Mouse (Mus musculus) mouse embryonic stem cell (cell line): ENCODE results near the gene Eva1a.

Experiments
- in situ Hi-C, 2 experiments: fragments of 300-500 bp; cut with MboI; formaldehyde crosslinking; loops; 1 replicate in 1 of 2; 3 replicates in 1 of 2; pipeline ENCODE4 v1.14.3; 2019 to 2020; ENCODE audit warnings: low sequenced_read_pairs in 2 of 2, low pct_unique_long_range_greater_than_20kb in 1 of 2, mixed read lengths in 1 of 2; ENCODE audit not compliant: unreplicated experiment in 1 of 2

The Eva1a gene

GRCm38 (mm10) chr6:82040834-82041487 lies at the start of gene Eva1a:
TSS of gene Eva1a (plus strand) at chr6:82041043.
- in situ Hi-C loops, result no loop called here

GRCm38 (mm10) chr6:82012392-82012791 lies 28.5 kb upstream of the Eva1a start:
- in situ Hi-C loops, result no loop called here

GRCm38 (mm10) chr6:82021074-82021473 lies 19.8 kb upstream of the Eva1a start:
- in situ Hi-C loops, result no loop called here

- in situ Hi-C loops, result no loop called here
These were observed 19.3 kb upstream of the Eva1a start for GRCm38 (mm10) chr6:82021494-82021893.

- in situ Hi-C loops, result no loop called here
These were observed 11.0 kb upstream of the Eva1a start for GRCm38 (mm10) chr6:82029611-82030510.

DNA sequence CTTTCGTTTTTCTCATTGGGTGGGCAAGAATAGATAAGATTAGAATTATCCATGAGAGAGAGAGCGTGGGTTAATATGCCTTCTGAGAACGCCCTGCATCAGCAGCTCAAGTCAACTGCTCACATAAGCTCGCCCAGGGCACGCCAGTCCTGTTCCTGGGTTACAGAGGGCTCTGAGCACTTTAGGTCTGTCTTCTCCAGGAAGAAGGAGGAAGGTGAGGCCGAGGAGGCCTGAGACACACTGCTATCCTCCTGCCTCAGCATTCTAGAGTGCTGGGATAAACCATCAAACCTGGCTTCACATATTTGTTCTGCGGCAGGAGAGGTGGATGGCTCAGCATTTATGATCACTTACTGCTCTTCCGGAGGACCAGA lies 10.3 kb upstream of the Eva1a start:
- in situ Hi-C loops, result no loop called here

GRCm38 (mm10) chr6:82037211-82037610 lies 3.6 kb upstream of the Eva1a start:
- in situ Hi-C loops, result no loop called here

DNA sequence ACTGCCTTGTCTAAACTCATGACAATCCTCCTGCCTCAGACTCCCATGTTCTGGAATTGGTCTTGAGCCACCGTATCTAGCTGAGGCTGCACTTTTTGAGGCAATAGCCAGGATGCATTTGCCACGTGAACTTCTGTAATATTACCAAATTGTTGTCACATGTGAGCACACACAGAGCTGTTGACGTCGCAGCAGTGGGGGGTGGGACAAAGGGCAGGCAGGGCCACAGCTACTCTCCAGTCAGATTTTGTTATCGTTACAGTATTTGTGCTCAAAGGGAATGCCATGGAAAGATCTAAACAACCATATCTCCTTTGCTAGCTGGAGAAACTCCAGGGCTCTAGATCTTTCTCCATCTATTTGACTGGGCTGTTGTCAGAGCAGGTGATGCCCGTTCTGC lies 1.6 kb upstream of the Eva1a start:
- in situ Hi-C loops, result no loop called here

DNA sequence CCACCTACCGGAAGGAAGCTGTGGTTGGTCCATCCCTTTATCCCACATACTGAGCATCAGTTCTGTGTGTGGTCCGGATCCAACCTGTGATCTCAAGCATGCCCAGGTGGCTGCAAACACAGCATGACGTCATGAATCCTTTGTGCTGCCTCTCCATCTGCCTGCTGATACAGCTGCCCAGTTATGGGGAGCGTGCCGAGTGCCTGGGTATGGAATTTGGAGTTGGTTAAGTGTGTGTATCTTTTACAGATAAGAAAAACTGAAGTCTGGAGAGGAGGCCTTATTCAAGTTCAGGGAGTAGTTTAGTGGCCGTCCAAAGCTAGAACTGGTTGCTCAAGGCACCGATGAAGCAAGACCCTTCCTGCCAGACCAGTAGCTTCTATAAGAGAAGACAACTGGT lies 875 bp upstream of the Eva1a start:
- in situ Hi-C loops, result no loop called here

GRCm38 (mm10) chr6:82041488-82042295 lies 849 bp downstream of the Eva1a start:
- in situ Hi-C loops, result no loop called here

DNA sequence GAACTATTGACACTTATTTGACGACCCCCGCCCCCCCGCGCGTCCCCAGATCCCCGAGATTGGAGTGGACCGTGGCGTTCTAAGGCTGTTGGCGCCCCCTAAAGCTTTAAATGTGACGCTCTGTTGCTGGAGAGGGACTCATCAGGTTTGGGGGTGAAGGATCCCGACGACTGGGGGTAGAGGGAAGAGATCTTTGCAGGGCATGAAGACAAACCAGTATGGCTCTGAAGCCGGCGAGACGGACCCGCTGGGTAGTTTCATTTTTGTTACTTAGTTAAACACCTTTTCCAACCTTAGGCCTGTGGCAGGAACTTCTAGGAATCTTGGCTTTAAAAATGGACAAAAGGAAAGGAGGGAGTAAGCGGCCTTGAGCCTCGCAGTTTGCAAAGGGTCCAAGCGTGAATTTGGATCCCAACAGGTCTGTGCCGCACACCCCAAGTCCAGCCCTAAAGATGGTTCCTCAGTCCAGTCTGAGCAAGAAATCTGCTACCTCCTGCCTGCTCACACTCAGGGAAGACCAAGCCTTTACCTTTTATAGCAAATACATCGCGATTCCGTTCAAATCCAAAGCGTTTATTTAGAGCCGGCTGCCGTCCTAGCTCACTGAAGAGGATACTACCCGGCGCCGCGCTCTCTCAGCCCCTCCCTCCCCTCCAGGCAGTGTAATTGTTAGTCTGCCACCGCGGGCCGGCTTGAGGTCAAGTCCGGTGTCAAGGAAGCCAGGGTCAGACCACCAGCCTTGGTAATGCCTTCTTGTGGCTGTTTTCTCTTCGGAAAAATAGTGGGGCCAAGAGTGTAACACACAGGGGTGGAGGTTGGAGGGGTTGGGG lies 1.7 kb downstream of the Eva1a start:
- in situ Hi-C loops, result no loop called here

DNA sequence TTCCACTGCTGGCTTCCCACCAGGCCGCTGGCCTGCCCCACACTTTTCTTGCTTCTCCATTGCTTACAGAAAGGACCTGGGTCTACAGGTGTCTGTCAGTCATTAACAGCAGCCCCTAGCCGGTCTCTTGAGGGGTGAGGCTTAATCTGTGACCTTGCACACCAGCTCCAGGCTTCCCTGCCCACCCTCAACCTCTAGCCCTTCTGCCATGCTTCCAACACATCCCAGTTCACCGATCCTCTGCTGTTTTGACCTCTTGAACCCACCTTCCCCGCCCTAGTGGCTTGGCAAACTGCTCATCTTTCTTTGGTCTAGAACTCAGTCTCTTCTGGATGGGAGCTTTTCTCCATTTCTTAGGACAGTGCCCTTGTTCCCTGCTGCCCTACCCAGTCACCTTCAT lies 2.8 kb downstream of the Eva1a start:
- in situ Hi-C loops, result no loop called here

GRCm38 (mm10) chr6:82044509-82044908 lies 3.7 kb downstream of the Eva1a start:
- in situ Hi-C loops, result no loop called here

DNA sequence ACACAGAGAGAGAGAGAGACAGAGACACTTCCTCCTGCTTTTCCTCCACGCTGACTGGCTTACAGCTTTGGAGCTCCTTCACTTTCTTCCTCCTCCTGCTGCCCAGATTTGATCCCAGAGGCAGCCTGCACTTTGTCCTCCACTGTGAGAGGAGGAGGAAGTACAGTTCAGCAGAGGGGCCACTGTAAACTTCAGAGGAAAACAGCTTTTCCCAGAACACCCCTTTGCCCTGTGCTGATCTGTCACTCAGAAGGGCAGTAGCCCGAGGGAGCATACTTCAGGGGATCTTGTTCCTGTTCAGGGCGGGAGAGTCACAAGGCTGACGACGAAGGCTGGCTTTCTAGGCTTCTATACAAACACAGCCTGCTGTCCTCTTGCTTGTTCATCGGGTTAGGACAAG lies 7.1 kb downstream of the Eva1a start:
- in situ Hi-C loops, result no loop called here

GRCm38 (mm10) chr6:82050201-82050600 lies 9.4 kb downstream of the Eva1a start:
- in situ Hi-C loops, result loop anchor here in 1 of 2 experiments (10.0 kb wide), 1 partner anchor 65 kb away; no protein-coding TSS in a partner anchor

DNA sequence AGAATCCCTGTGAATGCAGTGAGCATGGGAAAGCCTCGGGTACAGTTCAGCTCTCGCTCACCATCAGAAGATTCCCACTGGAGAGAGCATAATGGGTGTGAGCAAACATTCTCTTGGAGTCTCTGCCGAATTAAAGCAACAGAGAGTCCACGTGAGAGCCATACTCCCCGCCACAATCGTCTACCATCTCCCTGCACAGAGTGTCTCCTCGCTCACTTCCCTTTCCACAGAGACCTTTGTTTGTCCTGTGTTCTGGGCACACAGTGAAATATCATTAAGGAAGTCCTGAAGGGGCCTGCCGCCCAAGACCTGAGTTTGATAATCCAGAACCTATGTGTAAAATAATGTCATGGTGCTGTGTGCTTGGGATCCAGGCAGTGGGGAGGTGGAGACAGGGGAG lies 10.7 kb downstream of the Eva1a start:
- in situ Hi-C loops, result loop anchor here in 1 of 2 experiments (10.0 kb wide), 1 partner anchor 67 kb away; no protein-coding TSS in a partner anchor

DNA sequence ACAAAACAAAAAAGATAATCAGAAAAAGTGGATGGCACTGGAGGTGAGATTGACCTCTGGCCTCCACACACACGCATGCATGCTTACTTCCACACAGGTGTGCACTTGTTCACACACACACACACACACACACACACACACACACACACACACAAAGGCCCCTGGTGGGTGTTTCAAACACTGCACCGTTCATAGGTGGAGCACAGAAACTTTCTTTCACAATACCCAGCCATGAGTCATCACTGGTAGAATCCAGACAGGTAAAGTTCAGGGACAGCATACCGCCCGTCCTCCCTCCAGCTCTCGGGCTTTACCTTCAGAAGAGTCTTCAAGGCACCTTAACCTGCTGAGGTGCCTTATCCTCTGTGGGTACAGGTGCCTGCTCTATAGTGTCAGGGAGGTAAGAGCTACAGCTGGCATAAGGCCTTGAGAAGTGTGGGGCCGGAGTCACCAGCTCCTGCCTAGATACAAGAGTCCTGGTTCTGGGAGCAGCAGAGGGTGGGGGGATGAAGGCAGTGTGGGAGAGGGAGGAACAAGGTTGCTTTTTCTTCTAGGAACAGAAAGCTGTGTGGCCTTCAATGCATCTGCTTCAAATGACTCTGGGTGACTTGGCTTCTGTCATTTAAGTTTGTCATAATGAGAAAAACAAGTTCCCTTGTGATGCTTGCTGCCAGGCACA lies 11.3 kb downstream of the Eva1a start:
- in situ Hi-C loops, result loop anchor here in 1 of 2 experiments (10.0 kb wide), 1 partner anchor 67 kb away; no protein-coding TSS in a partner anchor

DNA sequence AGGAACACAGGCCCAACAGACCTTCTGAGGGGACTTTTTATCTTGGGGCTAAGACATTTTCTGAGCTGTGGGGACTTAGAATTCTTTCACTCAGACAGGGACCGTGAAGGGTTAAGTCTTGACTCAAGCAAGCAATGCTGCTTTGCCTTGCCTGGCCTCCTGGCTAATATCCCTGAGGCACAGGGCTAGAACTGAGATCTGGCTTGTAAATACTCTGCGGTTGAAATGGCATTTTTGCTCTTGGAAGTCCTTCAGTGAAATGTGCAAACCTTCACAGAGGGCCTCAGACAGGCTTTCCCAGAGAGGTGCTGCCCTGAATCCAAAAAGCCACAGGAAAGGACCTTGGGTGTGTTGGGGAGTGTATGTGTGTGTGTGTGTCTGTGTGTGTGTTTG lies 11.9 kb downstream of the Eva1a start:
- in situ Hi-C loops, result loop anchor here in 1 of 2 experiments (10.0 kb wide), 1 partner anchor 68 kb away; no protein-coding TSS in a partner anchor
